Mouse (Mus musculus) stomach, postnatal 0 days (tissue): ENCODE results near the gene Fcer2a. TPM values are rescaled to one million over a fixed set of nuclear protein-coding genes. Genes with fewer than 3 reads are reported as not detected.

Experiments
- ATAC-seq: fragments of 200-750 bp; cut with Nextera tagmentation; 2 replicates; pipeline ENCODE4 v1.8.0; 2017; ENCODE audit not compliant: low FRiP score, low TSS enrichment
- DNase-seq: peaks from one replicate; pipeline ENCODE4 v3.0.0-alpha.2; 2016; ENCODE audit warnings: low spot score
- H3K27ac ChIP-seq: fragments of 300-500 bp; sonication (generic); replicated peaks from 2 replicates; pipeline ENCODE4 v1.5.1; 2014; ENCODE audit warnings: mild to moderate bottlenecking, control low read depth
- H3K27me3 ChIP-seq: fragments of 300-500 bp; sonication (generic); 2 replicates; pipeline ENCODE4 v1.6.1; 2014; ENCODE audit warnings: low read length; ENCODE audit not compliant: control insufficient read depth, insufficient read depth
- H3K36me3 ChIP-seq: fragments of 300-500 bp; sonication (generic); 2 replicates; pipeline ENCODE4 v1.6.1; 2014; ENCODE audit warnings: low read length, mixed read lengths; ENCODE audit not compliant: control insufficient read depth, insufficient read depth
- H3K4me1 ChIP-seq: fragments of 300-500 bp; sonication (generic); replicated peaks from 2 replicates; pipeline ENCODE4 v1.6.1; 2014; ENCODE audit warnings: antibody characterized with exemption; ENCODE audit not compliant: control insufficient read depth, insufficient read depth
- H3K4me2 ChIP-seq: fragments of 300-500 bp; sonication (generic); replicated peaks from 2 replicates; pipeline ENCODE4 v1.6.1; 2014; ENCODE audit warnings: low read depth, mild to moderate bottlenecking, control low read depth, moderate library complexity
- H3K4me3 ChIP-seq: fragments of 300-500 bp; sonication (generic); 2 replicates; pipeline ENCODE4 v1.5.1; 2014; ENCODE audit warnings: low read depth, low read length, control low read depth
- H3K9ac ChIP-seq: fragments of 300-500 bp; sonication (generic); 2 replicates; pipeline ENCODE4 v1.6.1; 2014; ENCODE audit warnings: mild to moderate bottlenecking, low read length, control low read depth, mixed read lengths
- H3K9me3 ChIP-seq: fragments of 300-500 bp; sonication (generic); 2 replicates; pipeline ENCODE4 v1.6.1; 2016; ENCODE audit warnings: low read length; ENCODE audit not compliant: control insufficient read depth
- CTCF ChIP-seq: IDR thresholded peaks from 2 replicates; pipeline ENCODE4 v1.5.1; 2016; ENCODE audit warnings: antibody characterized with exemption, low read depth, mild to moderate bottlenecking, moderate library complexity
- EP300 ChIP-seq: optimal IDR thresholded peaks from 2 replicates; pipeline ENCODE3; 2016; ENCODE audit warnings: antibody characterized with exemption
- WGBS: fragments of 180-500 bp; shearing (Covaris S2); extraction: QIAGEN DNeasy Blood & Tissue Kit; methylation state at CpG from one replicate; pipeline ENCODE4 v1.1.7; 2014; 5-methylcytosine and 5-hydroxymethylcytosine counted together
- polyA plus RNA-seq: library from polyadenylated mRNA; unstranded; fragments of >200 nt; fragmentation: Nextera tagmentation; extraction: Ambion mirVana; gene quantifications from 2 replicates; pipeline ENCODE4 v1.2.1, GENCODE M21; 2015

The Fcer2a gene
- polyA plus RNA-seq, 1 experiment from 2014 or later, result 0.44 TPM

DNA sequence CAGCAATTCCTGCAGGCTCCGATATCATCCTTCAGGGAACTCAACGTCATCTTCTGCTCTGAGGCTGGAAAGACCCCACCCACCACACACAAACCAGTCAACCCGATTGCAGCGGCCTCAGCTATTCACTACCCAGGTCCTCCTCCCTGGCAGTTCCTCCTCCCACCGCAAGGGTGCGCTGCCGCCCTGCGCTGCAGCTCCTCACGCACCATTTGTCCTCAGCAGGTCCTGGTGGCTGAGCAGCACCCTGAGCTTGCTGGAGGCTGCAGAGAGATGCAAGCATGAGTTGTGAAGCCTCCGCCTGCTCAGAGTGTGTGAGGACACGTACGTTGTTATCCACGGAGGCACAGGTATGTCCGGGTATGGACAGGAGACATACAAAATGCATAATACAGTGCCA lies 24.6 kb upstream of the Fcer2a start:
- no peak overlapping the region for H3K9ac ChIP-seq
- no peaks in the 10 kb centered on the region for H3K9me3 ChIP-seq
- ATAC-seq (peak; percentile 69), DNase-seq (peak; percentile 63)
- no peaks in the 10 kb centered on the region for H3K36me3 ChIP-seq
- TF ChIP-seq CTCF (peak; percentile 91), EP300 (no peak)
- WGBS, result 17% methylated on average over 14 of the region's 14 CpGs
- H3K4me2 ChIP-seq, result no peak overlapping the region
- no peaks in the 10 kb centered on the region for H3K27me3 ChIP-seq
- no peaks in the 10 kb centered on the region for H3K4me1 ChIP-seq
- no peak overlapping the region for H3K27ac ChIP-seq
- no peak overlapping the region for H3K4me3 ChIP-seq

DNA sequence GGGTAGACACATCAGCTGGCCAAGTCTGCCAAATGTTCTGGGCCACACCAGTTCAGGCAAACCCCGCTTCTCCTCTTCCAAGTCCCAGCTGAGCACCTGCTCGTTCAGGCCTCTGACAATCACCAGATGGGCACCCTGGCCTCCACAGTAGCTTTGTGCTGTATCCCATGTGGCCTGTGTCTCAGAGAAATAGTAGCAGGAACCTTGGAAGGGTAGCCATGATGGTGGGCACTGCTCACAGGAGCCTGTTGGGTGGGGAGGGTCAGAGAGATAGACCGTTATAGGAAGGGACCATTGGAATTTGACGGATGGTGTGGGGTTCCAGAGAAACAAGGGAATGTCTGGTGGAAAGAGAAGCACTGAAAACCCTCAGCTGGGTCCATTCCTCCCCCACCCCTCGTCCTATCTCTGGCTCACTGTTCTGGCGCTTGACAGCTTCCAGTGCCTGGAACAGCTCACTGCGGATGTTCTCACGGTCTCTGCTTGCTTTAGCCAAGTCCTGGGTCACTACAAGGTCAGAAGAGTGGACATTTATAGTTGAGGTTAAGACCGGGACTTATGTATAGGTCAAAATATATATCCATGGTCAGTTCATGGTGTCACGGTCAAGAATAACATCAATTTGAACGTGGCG lies 23.5 kb upstream of the Fcer2a start:
- Histone ChIP-seq H3K27ac (no peak overlapping the region), H3K9ac (no peak overlapping the region), H3K27me3 (no peaks in the 10 kb centered on the region), H3K4me2 (no peak overlapping the region), H3K4me3 (no peak overlapping the region), H3K4me1 (no peaks in the 10 kb centered on the region), H3K36me3 (no peaks in the 10 kb centered on the region), H3K9me3 (no peaks in the 10 kb centered on the region)
- TF ChIP-seq EP300 (no peak), CTCF (no peak)
- DNase-seq (no peak), ATAC-seq (no peak)
- WGBS, result 65% methylated on average over 12 of the region's 12 CpGs

DNA sequence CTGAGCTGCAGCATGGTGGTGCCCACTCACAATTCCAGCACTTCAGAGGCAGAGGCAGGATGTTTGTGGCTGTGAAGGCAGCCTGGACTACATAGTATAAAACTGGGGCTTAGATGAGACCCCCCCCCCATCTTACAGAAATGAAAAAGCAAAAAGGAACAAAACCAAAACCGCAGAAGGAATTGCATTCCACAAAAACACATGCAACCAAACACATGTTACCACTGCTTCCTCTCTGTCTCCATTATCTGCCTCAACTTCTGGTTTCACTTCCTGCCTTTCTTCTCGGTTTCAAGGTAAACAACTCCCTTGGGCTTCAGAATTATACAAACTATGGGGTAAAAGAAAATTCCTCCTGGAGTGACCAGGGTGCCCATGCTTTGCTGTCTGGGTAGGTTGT lies 17.7 kb upstream of the Fcer2a start:
- H3K4me1 ChIP-seq, result no peaks in the 10 kb centered on the region
- no peaks in the 10 kb centered on the region for H3K36me3 ChIP-seq
- ATAC-seq, result no peak
- no peak overlapping the region for H3K4me2 ChIP-seq
- H3K9me3 ChIP-seq, result no peaks in the 10 kb centered on the region
- DNase-seq, result no peak
- no peaks in the 10 kb centered on the region for H3K27me3 ChIP-seq
- WGBS, result 30% methylated on average over 2 of the region's 2 CpGs
- H3K4me3 ChIP-seq, result no peak overlapping the region
- H3K27ac ChIP-seq, result no peak overlapping the region
- H3K9ac ChIP-seq, result no peak overlapping the region
- no peak for TF ChIP-seq EP300
- no peak for TF ChIP-seq CTCF

- Histone ChIP-seq H3K27ac (no peak overlapping the region), H3K36me3 (no peaks in the 10 kb centered on the region), H3K27me3 (no peaks in the 10 kb centered on the region), H3K4me1 (no peaks in the 10 kb centered on the region), H3K4me2 (no peak overlapping the region), H3K9ac (no peak overlapping the region), H3K4me3 (no peak overlapping the region), H3K9me3 (no peaks in the 10 kb centered on the region)
- WGBS, result 79% methylated on average over 3 of the region's 3 CpGs
- no peak for ATAC-seq
- DNase-seq, result no peak
- TF ChIP-seq EP300 (no peak), CTCF (no peak)
Observed at GRCm38 (mm10) chr8:3710312-3710711, 16.3 kb upstream of the Fcer2a start.

DNA sequence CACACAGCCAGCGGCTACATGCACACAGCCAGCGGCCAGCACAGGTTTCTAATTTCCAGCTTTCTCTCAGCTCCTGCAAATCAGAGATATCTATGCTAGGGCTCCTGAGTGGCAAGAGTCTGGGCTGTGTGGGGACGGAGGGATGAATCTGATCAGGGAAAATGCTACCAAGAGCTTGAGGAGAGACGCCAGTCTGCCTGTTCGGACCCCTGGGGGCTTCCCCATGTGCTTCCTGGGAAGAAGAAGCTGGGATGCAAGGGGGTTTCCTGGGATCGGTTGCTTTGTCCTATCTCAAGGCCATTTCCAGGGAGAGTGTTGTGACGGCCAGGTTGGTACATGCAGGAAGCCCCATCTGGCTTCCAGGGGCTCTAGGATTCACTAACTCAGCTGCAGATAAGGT lies 13.6 kb upstream of the Fcer2a start:
- H3K4me1 ChIP-seq, result no peaks in the 10 kb centered on the region
- 64% methylated on average over 7 of the region's 7 CpGs for WGBS
- no peak for TF ChIP-seq CTCF
- no peak for TF ChIP-seq EP300
- H3K9me3 ChIP-seq, result no peaks in the 10 kb centered on the region
- no peaks in the 10 kb centered on the region for H3K27me3 ChIP-seq
- DNase-seq (no peak), ATAC-seq (no peak)
- H3K4me3 ChIP-seq, result no peak overlapping the region
- no peak overlapping the region for H3K4me2 ChIP-seq
- H3K9ac ChIP-seq, result no peak overlapping the region
- no peak overlapping the region for H3K27ac ChIP-seq
- no peaks in the 10 kb centered on the region for H3K36me3 ChIP-seq

DNA sequence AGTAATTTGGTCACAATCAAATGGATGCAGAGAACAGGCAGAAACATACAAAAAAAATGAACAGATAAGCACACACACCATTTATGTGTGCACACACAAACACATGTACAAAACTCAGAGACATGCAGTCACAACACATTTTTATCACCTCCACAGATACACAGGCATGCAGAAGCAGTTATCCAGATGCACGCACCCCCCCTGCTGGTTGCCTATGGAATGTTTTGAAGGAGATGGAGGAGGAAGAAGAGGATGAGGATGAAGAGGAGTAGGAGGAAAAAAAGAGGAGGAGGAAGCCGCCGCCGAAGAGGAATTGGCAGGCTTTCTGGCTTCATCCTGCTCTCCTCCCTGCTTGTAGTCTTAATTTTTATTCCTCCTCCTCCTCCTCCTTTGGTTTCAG lies 11.7 kb upstream of the Fcer2a start:
- no peaks in the 10 kb centered on the region for H3K27me3 ChIP-seq
- H3K9ac ChIP-seq, result no peak overlapping the region
- H3K36me3 ChIP-seq, result no peaks in the 10 kb centered on the region
- DNase-seq (peak; percentile 29), ATAC-seq (no peak)
- H3K27ac ChIP-seq, result no peak overlapping the region
- no peaks in the 10 kb centered on the region for H3K4me1 ChIP-seq
- no peak for TF ChIP-seq EP300
- TF ChIP-seq CTCF, result peak; percentile 63
- 58% methylated on average over 4 of the region's 4 CpGs for WGBS
- no peaks in the 10 kb centered on the region for H3K9me3 ChIP-seq
- no peak overlapping the region for H3K4me2 ChIP-seq
- no peak overlapping the region for H3K4me3 ChIP-seq
